ENCODE assay signal across 9 mouse cellular contexts in genomic region chr2:84865616-84866571, GRCm38 (mm10). TPM values are rescaled to one million over a fixed set of nuclear protein-coding genes. Genes with fewer than 3 reads are reported as not detected.
DNase-seq lines count a peak whose midpoint lies in the region; ATAC-seq lines count a peak whose summit lies in the region.
"Had no signal": no experiment of that assay in that cellular context is flagged by ENCODE, and none has a peak within 500 bp of the region (broad histone marks: within the 10 kb centered on the region; RNA-seq: fewer than 3 reads in every experiment).

No protein-coding gene starts in this region.

- H3K9me3 ChIP-seq in forebrain, embryonic 13.5 days (replicated peaks): no peaks in the 10 kb centered on the region
- H3K9me3 ChIP-seq in hindbrain, embryonic 13.5 days: no peaks in the 10 kb centered on the region
- H3K9me3 ChIP-seq in megakaryocyte, embryonic 14.5 days: no peaks in the 10 kb centered on the region

- peaks cover 10% of the 10 kb centered on the region; the same call in 1 of the 2 replicates for H3K36me3 ChIP-seq in forebrain, embryonic 13.5 days (ENCODE audit: poor library complexity, severe bottlenecking)
- H3K36me3 ChIP-seq in hindbrain, embryonic 13.5 days: no peaks in the 10 kb centered on the region
- H3K36me3 ChIP-seq in megakaryocyte, embryonic 14.5 days (replicated peaks; ENCODE audit: low read length): peaks cover 25% of the 10 kb centered on the region

- peaks cover 25% of the 10 kb centered on the region; the same call in 1 of the 2 replicates for H3K4me1 ChIP-seq in forebrain, embryonic 13.5 days
- H3K4me1 ChIP-seq in hindbrain, embryonic 13.5 days (replicated peaks): peaks cover 11% of the 10 kb centered on the region
- peaks cover 38% of the 10 kb centered on the region for H3K4me1 ChIP-seq in megakaryocyte, embryonic 14.5 days

- under 1% methylated on average over 41 of the region's 47 CpGs for WGBS in forebrain, embryonic 13.5 days
- 1% methylated on average over 45 of the region's 47 CpGs for WGBS in hindbrain, embryonic 13.5 days

- H3K27ac ChIP-seq in forebrain, embryonic 13.5 days: peak overlapping the region; percentile 80
- H3K27ac ChIP-seq in hindbrain, embryonic 13.5 days: no peak overlapping the region

- peak overlapping the region; percentile 70 for H3K4me2 ChIP-seq in forebrain, embryonic 13.5 days
- H3K4me2 ChIP-seq in hindbrain, embryonic 13.5 days: peak overlapping the region; percentile 78

- intact Hi-C loops in left cerebral cortex, postnatal 14 days (cut with DNase I): no loop called here

- peak; percentile 84 for ATAC-seq in forebrain, embryonic 13.5 days
- ATAC-seq in hindbrain, embryonic 13.5 days (ENCODE audit: low FRiP score): peak; percentile 53

- H3K27me3 ChIP-seq in forebrain, embryonic 13.5 days: peaks cover 44% of the 10 kb centered on the region
- peaks cover 61% of the 10 kb centered on the region for H3K27me3 ChIP-seq in hindbrain, embryonic 13.5 days
- H3K27me3 ChIP-seq in megakaryocyte, embryonic 14.5 days (replicated peaks): peaks cover 61% of the 10 kb centered on the region

- H3K9ac ChIP-seq in forebrain, embryonic 13.5 days: peak overlapping the region; percentile 57
- H3K9ac ChIP-seq in hindbrain, embryonic 13.5 days: peak overlapping the region; percentile 72

- peak; percentile 37 to 62 for DNase-seq in adrenal gland, adult 18-20 months (ENCODE audit: low spot score in 2 of 2)
- no peak for DNase-seq in adrenal gland, adult 8-10 months
- DNase-seq in R1 (ENCODE audit: low read depth, low spot score): peak; percentile 62
- peak; percentile 75 to 83 for DNase-seq in left cerebral cortex, postnatal 14 days (ENCODE audit: low spot score in 2 of 2)
- peak; percentile 73 to 83 for DNase-seq in spleen, postnatal 10 days (ENCODE audit: low spot score in 2 of 2)

- peak overlapping the region; percentile 40 for H3K4me3 ChIP-seq in forebrain, embryonic 13.5 days
- H3K4me3 ChIP-seq in hindbrain, embryonic 13.5 days: peak overlapping the region; percentile 44
- H3K4me3 ChIP-seq in megakaryocyte, embryonic 14.5 days (replicated peaks): peak overlapping the region; percentile 80

RNA-seq across cellular contexts. Expression of gene Rtn4rl2, which starts 20.6 kb away (rescaled TPM):
- total RNA-seq in adrenal gland, adult 18-20 months (2021): 1 to 10 TPM; 1.9 to 2.4 TPM
- 1 to 10 TPM; 1.2 to 1.8 (median 1.6) TPM for total RNA-seq in adrenal gland, adult 8-10 months (2022)
- polyA plus RNA-seq in forebrain, embryonic 13.5 days (2015; fragmentation: Nextera tagmentation; extraction: Ambion mirVana): 3.6 and 5.6 TPM in 2 replicates
- polyA plus RNA-seq in hindbrain, embryonic 13.5 days (2015; fragmentation: Nextera tagmentation; extraction: Ambion mirVana): 2.0 and 3.1 TPM in 2 replicates
- total RNA-seq in left cerebral cortex, postnatal 14 days (2021): 10 to 100 TPM; 92.2 to 95.0 TPM
- polyA plus RNA-seq in megakaryocyte, embryonic 14.5 days (2012; ENCODE audit: insufficient read depth, low replicate concordance): 2.7 and 8.4 TPM in 2 replicates
- total RNA-seq: hematopoietic stem cell, adult 5-6 weeks had no signal

RNA-seq across cellular contexts. Expression of gene Slc43a1, which starts 27.2 kb away (rescaled TPM):
- 1 to 10 TPM; 9.3 to 9.4 TPM for total RNA-seq in adrenal gland, adult 18-20 months (2021)
- 1 to 10 TPM; 3.0 to 7.5 (median 5.5) TPM for total RNA-seq in adrenal gland, adult 8-10 months (2022)
- polyA plus RNA-seq in forebrain, embryonic 13.5 days (2015; fragmentation: Nextera tagmentation; extraction: Ambion mirVana): 5.4 and 7.5 TPM in 2 replicates
- 2.5 and 3.3 TPM in 2 replicates for polyA plus RNA-seq in hindbrain, embryonic 13.5 days (2015; fragmentation: Nextera tagmentation; extraction: Ambion mirVana)
- under 1 TPM; 0.15 to 0.24 TPM for total RNA-seq in left cerebral cortex, postnatal 14 days (2021)
- polyA plus RNA-seq in megakaryocyte, embryonic 14.5 days (2012; ENCODE audit: insufficient read depth, low replicate concordance): 1.8 and 5.0 TPM in 2 replicates

RNA-seq across cellular contexts. Expression of gene Timm10, which starts 39.1 kb away (rescaled TPM):
- total RNA-seq in adrenal gland, adult 18-20 months (2021): 10 to 100 TPM; 45.8 to 59.0 TPM
- 10 to 100 TPM; 28.2 to 43.5 (median 39.5) TPM for total RNA-seq in adrenal gland, adult 8-10 months (2022)
- 58.0 and 62.5 TPM in 2 replicates for polyA plus RNA-seq in forebrain, embryonic 13.5 days (2015; fragmentation: Nextera tagmentation; extraction: Ambion mirVana)
- polyA plus RNA-seq in hindbrain, embryonic 13.5 days (2015; fragmentation: Nextera tagmentation; extraction: Ambion mirVana): 59.2 and 61.9 TPM in 2 replicates
- 10 to 100 TPM; 59.7 to 63.5 TPM for total RNA-seq in left cerebral cortex, postnatal 14 days (2021)
- 9.7 TPM in 1 of 2 replicates, not detected in the other for polyA plus RNA-seq in megakaryocyte, embryonic 14.5 days (2012; ENCODE audit: insufficient read depth, low replicate concordance)

RNA-seq across cellular contexts. Expression of gene Smtnl1, which starts 43.4 kb away (rescaled TPM):
- under 1 TPM in 1 of 2 experiments, not detected in 1; 0.32 TPM for total RNA-seq in adrenal gland, adult 18-20 months (2021)
- total RNA-seq in adrenal gland, adult 8-10 months (2022): not detected
- polyA plus RNA-seq in forebrain, embryonic 13.5 days (2015; fragmentation: Nextera tagmentation; extraction: Ambion mirVana): 0.09 TPM in 1 of 2 replicates, not detected in the other
- polyA plus RNA-seq in hindbrain, embryonic 13.5 days (2015; fragmentation: Nextera tagmentation; extraction: Ambion mirVana): not detected in 2 replicates
- total RNA-seq in left cerebral cortex, postnatal 14 days (2021): not detected
- 0.07 TPM in 1 of 2 replicates, not detected in the other for polyA plus RNA-seq in megakaryocyte, embryonic 14.5 days (2012; ENCODE audit: insufficient read depth, low replicate concordance)

Comparison
In these comparisons a context has a peak if more than half of its experiments do, and no peak if none do; other contexts are left out.
1. RNA of gene Rtn4rl2, which starts 20.6 kb away (total RNA-seq): 92.2 to 95.0 TPM in left cerebral cortex, postnatal 14 days; 1.9 to 2.4 TPM in adrenal gland, adult 18-20 months and 1.2 to 1.8 TPM in adrenal gland, adult 8-10 months; every median in the first group is over 10 times any median in the second.
2. Peak in every context shown above with its lines, with median percentiles within 50 percentile points of each other: H3K4me3 ChIP-seq.